Mouse (Mus musculus) spleen, postnatal 14 days (tissue): ENCODE measurements around the gene Ano6.

Experiments
- DNase-seq, 2 experiments: peaks; one replicate each; pipeline ENCODE4 v3.0.0; 2021 to 2022; ENCODE audit warnings: low spot score in 2 of 2

The Ano6 gene

DNA sequence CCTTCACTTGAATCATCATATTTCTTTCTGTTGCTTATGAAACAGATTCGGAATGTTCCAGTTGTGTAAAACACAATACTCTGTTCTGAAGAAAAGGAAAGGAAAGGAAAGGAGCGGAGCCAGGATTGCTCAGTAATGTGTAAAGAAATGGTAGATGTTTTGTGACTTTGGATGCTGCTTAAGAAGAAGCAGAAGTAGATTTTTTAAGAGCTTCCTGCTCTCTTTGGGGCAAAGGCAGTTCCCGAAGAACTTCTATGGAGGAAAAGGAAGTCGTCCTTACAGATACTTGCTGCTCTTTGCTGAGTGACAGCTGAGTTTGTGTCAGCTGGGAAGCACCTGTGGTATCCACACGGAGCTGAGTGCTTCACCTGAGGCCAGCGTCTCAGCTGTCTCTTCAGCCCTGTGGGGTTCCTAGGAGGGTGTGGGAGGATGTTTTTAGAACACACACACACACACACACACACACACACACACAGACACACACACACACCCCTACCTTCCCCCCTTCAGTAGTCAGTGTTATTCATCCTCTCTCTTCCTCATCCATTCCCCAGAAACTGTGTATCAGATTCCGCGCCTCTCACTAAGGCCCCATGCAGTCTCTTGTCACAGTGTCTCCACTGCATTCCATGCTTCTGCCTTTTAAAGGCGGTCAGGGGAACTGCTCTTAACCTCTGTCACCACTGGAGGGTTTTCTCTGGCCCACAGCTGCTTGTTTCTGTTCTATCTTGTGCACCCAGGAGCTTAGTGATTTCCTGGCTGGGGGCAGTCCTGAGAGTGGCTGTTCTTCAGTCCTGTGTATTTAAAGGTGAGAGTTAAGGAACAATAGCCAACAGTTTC is 6.7 kb downstream of the Ano6 start:
- DNase-seq, result peak in 1 of 2 experiments; percentile 12

- DNase-seq, result no peak
Measured at GRCm38 (mm10) chr15:95798266-95798665, 7.6 kb downstream of the Ano6 start.

GRCm38 (mm10) chr15:95799632-95800031 is 9.0 kb downstream of the Ano6 start:
- no peak for DNase-seq

GRCm38 (mm10) chr15:95800051-95800450 is 9.4 kb downstream of the Ano6 start:
- DNase-seq, result no peak

GRCm38 (mm10) chr15:95801261-95801979 is 10.8 kb downstream of the Ano6 start:
- no peak for DNase-seq

GRCm38 (mm10) chr15:95802140-95802539 is 11.5 kb downstream of the Ano6 start:
- no peak for DNase-seq

GRCm38 (mm10) chr15:95802762-95803161 is 12.1 kb downstream of the Ano6 start:
- DNase-seq, result no peak

DNA sequence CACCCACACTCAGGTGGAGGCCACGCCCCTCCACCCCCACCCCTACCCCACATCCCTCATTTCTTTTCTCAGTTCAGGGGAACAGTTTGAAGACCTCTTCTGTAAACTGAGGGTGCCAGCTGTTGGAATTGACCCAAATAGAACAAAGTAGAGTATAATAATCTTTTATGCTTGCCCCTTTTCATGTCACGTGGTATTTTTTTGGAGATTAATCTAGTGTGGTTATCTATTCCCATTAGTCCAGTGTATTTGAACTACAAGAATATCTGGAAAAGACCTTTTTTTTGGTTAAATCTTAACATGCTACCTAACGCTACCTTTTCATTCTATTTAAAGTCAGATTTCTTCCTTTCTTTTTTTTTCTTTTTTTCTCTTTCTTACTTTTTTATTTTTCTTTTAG is 12.8 kb downstream of the Ano6 start:
- DNase-seq, result no peak

- no peak for DNase-seq
Measured at GRCm38 (mm10) chr15:95804255-95804654, 13.6 kb downstream of the Ano6 start.

DNA sequence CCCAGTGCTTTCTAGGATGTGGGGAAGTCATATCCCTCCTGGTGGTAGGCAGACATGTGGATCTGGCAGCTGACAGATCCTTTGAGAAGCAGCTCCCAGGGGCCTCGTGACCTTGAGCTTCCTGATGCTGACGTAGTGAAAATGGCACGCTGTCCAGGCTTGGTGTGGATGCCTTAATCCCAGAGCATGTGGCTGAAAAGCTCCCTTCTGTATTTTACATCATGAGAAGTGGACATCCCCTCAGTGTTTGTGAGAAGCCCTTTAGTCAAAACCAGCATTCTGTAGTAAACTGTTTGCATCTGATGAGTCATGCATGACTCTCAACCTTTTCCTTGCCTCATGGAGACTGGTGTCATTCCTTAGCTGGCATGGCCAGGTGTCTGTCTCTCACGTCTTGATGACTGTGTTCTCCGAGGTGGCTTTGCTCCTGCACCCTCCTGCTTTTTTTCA is 14.4 kb downstream of the Ano6 start:
- no peak for DNase-seq

GRCm38 (mm10) chr15:95807908-95808307 is 17.3 kb downstream of the Ano6 start:
- no peak for DNase-seq

DNA sequence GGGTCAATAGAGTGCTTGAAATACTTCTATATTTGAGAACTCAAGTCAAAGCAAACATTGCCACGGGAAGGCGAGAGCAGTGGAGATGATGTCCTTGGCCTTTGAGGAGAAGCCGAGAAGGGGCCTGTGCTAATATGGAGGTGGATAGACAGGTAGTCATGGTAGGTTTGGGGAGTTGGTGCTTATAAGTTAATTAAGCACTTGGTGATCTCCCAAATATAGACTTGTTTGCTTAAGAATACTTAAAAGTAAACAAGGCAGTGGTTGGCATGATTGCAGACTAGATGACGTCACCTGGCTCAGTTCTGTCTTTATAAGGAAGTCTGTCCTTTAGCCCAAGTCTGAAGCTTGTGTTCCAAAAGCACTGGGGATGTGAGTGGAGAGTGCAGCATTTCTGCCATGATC is 19.7 kb downstream of the Ano6 start:
- DNase-seq, result no peak

- no peak for DNase-seq
Measured at GRCm38 (mm10) chr15:95812821-95813571, 22.4 kb downstream of the Ano6 start.

- no peak for DNase-seq
Measured at GRCm38 (mm10) chr15:95817501-95817900, 26.9 kb downstream of the Ano6 start.

- DNase-seq, result no peak
Measured at GRCm38 (mm10) chr15:95819249-95820035, 28.8 kb downstream of the Ano6 start.

- DNase-seq, result no peak
Measured at GRCm38 (mm10) chr15:95820142-95820541, 29.5 kb downstream of the Ano6 start.

DNA sequence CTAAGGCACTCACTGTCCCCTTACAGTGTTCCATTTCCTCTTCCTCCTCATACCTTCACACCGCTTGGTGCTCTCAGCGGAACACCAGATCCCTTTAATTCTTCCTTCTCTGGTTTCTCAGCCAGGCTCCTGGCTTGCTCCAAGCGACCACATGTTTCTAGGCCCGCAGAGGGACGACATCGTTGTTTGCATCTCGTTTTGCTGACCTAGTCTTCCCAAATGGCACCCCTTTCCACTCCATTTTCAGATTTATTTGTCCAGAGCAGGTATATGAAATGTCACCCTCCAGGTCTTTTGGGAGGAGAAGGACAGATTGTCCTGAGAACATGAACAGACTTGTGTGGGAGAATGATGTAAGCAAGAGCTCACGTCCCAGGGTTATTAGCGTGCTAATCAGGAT is 30.0 kb downstream of the Ano6 start:
- DNase-seq, result no peak

DNA sequence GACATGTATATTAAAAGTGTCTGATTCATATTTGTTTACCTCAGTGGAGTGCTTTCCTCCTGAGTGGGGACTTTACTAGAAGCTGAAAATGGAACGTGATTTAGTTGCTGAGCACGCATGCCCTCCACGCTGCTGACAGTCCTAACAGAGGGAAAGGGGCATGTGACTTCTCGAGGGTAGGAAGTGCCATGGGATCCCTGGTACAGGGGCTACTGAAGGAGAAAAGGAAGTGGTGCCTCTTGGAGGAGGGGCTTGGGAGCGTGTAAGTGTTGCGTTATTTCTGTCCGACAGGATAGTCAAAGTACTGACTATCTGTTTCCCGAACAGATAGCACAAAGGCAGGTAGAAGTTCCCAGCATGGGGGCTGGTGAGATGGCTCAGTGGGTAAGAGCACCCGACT is 31.5 kb downstream of the Ano6 start:
- DNase-seq, result no peak

GRCm38 (mm10) chr15:95823383-95824306 is 33.0 kb downstream of the Ano6 start:
- DNase-seq, result no peak

DNA sequence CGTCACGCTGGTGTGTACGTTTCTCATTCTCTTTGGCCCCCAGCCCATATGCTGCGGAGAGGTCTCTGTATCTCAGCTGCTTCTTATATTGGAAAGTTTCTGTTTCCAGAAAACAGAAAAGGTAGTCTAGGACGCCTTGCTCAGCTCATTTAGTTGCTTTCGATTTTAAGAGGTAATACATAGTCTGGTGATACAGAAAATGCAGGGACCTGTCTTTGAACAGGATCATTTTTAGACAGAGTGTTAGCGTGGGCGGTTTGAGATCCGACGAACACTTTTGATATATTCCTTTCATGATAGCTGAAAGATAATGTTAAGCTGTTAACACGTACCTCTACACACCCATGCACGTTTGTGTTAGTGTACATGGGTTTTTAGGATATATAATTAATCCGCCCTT is 35.9 kb downstream of the Ano6 start:
- DNase-seq, result no peak
